Mouse (Mus musculus): ENCODE measurements around the gene Pmf1. TPM values are rescaled to one million over a fixed set of nuclear protein-coding genes. Genes with fewer than 3 reads are reported as not detected.
"Not testable (repeated sequence)": the region's sequence is repeated elsewhere in the genome, so short reads cannot be mapped to it uniquely, and the experiment has no call there.

Gene Pmf1
- polyA plus RNA-seq, 1 experiment from 2014 or later, result 169 TPM

DNA sequence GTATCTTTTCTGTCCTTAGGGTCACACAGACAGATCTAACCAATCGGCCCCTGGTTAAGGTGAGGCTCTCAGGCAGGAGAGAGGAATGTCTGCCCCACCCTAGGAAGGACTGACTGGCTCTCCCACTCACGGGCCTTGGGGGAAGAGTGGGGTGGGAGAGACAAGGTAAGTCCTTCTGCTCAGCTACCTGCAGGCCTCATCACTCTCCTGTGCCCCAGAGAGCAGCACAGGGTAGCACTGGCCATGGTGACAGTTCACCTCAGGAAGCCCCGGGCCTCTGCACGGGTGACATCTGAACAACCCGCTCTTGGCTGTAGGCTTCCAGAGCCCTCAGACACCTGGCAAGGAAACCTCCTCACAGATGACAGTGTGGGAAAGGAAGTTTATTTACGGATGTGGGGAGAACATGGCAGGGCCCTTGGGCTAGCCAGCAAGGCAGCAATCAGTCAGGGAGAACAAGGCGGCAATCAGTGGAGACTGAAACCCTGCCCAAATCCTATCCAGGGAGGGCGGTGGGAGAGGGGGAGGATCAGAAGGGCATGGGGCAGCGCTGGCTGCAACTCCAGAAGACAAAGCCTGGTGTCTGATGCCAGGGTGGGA is 16.3 kb downstream of the Pmf1 start:
- H3K9me3 ChIP-seq (ENCODE audit: control insufficient read depth, low read length), result no peaks in the 10 kb centered on the region
- 85% methylated on average over 9 of the region's 9 CpGs for WGBS
- H3K27me3 ChIP-seq (ENCODE audit: control insufficient read depth, insufficient read depth, low read length), result no peaks in the 10 kb centered on the region
- ATAC-seq (ENCODE audit: low FRiP score, low TSS enrichment), result no peak
- no peak overlapping the region for H3K4me3 ChIP-seq (ENCODE audit: low read length)
- no peaks in the 10 kb centered on the region for H3K4me1 ChIP-seq (ENCODE audit: control insufficient read depth, insufficient read depth, low read length)
- peaks cover 28% of the 10 kb centered on the region; the same call in 1 of the 2 replicates for H3K36me3 ChIP-seq (ENCODE audit: control insufficient read depth, insufficient read depth, low read length)
- no peak overlapping the region for H3K27ac ChIP-seq (ENCODE audit: low read depth, low read length)
- H3K4me2 ChIP-seq (replicated peaks; ENCODE audit: low read depth, low read length), result no peak overlapping the region
- no peak overlapping the region for H3K9ac ChIP-seq (ENCODE audit: low read depth, low read length)

DNA sequence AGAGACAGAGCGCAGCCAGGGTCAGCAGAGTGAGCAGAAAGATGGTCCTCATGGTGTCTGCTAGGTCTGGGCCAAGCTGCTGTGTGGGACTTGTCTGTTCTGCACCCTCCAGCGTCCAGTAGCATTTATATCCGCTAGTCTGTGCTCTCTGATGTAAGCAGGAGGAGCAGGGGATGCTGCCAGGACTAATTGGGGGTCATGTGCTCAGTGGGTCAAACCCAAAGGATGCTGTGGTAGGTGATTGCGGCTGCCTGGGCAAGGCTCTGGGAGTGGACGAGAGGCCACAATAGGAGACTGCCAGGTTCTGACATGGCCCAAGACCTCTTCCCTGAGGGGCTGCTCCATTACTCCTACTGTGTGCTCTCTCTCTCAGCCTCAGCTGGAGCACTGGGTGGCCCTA is 25.8 kb downstream of the Pmf1 start, which contains the start of gene Bglap:
Gene Bglap (minus strand): TSS at position 101 of the 400 bp plus-strand sequence.
- 76% methylated on average over 5 of the region's 5 CpGs for WGBS
- H3K4me2 ChIP-seq (replicated peaks; ENCODE audit: low read depth, low read length), result no peak within 1 kb of the TSS
- H3K4me1 ChIP-seq (ENCODE audit: control insufficient read depth, insufficient read depth, low read length), result no peaks in the 10 kb centered on the region
- H3K27me3 ChIP-seq (ENCODE audit: control insufficient read depth, insufficient read depth, low read length), result no peaks in the 10 kb centered on the region
- H3K9me3 ChIP-seq (ENCODE audit: control insufficient read depth, low read length), result no peaks in the 10 kb centered on the region
- ATAC-seq (ENCODE audit: low FRiP score, low TSS enrichment), result no peak
- no peak within 1 kb of the TSS for H3K9ac ChIP-seq (ENCODE audit: low read depth, low read length)
- no peak within 1 kb of the TSS for H3K4me3 ChIP-seq (ENCODE audit: low read length)
- no peak within 1 kb of the TSS for H3K27ac ChIP-seq (ENCODE audit: low read depth, low read length)
- H3K36me3 ChIP-seq (ENCODE audit: control insufficient read depth, insufficient read depth, low read length), result no peaks in the 10 kb centered on the region

DNA sequence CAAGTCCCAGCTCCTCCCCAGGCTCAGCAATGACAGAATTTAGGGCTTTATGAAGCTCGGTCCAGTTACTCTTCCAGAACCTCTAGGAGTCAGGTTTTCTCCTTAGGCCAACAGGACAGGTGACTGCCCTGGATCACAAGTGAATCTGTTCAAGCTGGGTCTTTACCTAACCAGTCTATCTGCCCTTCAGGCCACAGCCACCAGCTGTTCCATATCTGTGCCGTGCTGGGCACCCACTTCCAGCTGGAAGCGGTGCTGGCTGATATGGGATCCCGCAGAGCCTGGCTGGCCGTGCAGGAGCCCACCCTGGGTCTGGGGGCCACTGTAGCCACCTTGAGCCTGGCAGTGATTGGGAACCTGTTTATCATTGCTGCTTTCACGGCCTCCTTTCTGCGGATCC is 27.7 kb downstream of the Pmf1 start:
- H3K9ac ChIP-seq (ENCODE audit: low read depth, low read length); H3K4me1 ChIP-seq (ENCODE audit: control insufficient read depth, insufficient read depth, low read length); H3K4me2 ChIP-seq (replicated peaks; ENCODE audit: low read depth, low read length); H3K27ac ChIP-seq (ENCODE audit: low read depth, low read length); H3K9me3 ChIP-seq (ENCODE audit: control insufficient read depth, low read length); H3K27me3 ChIP-seq (ENCODE audit: control insufficient read depth, insufficient read depth, low read length); H3K36me3 ChIP-seq (ENCODE audit: control insufficient read depth, insufficient read depth, low read length); H3K4me3 ChIP-seq (ENCODE audit: low read length): not testable (repeated sequence)
- 0 out of 2 replicates have a peak, but pooled peaks have one; percentile 5 for ATAC-seq (ENCODE audit: low FRiP score, low TSS enrichment)
- whole genome bisulfite sequencing, result 11% methylated on average over 1 of the region's 7 CpGs

DNA sequence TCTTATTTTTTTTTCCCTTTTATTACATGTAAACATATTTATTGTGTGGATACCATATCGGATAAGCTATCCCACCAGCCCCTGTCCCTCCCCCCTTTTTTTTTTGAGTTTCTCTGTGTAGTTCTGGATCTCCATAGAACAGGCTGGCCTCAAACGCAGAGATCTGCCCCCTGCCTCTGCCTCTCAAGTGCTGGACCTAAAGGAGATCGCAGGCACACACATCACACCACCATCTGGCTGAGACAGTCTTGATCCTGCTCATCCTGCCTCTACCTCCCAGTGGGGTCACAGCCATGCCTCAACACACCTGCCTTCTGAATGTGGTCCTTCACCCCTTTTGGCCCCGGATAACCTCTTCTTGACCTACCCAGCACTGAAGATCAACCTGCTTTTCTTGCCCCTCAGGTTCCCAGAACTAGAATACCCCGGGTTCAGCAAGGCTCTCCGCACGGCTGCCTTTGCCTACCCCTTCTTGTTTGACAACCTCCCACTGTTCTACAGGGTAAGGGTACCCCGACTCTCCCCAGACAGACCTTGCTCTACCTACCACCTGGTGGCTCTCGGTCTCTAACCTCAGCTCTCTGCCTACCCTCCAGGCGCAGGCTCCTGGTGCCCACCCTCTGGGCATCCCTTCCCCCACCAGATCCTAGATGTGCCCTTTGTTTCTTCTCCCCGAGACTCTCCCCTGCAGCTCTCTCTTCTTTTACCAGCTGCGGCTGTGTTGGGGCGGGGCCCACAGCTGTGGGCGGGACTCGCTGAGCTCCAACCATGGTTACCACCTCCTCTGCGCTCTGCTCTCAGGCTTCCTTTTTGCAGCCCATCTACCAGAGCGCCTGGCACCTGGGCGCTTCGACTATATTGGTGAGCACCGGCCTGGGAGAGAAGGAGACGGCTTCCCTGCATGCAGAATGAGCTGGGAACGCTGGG is 28.5 kb downstream of the Pmf1 start:
- H3K9me3 ChIP-seq (ENCODE audit: control insufficient read depth, low read length); H3K9ac ChIP-seq (ENCODE audit: low read depth, low read length); H3K4me1 ChIP-seq (ENCODE audit: control insufficient read depth, insufficient read depth, low read length); H3K36me3 ChIP-seq (ENCODE audit: control insufficient read depth, insufficient read depth, low read length); H3K27me3 ChIP-seq (ENCODE audit: control insufficient read depth, insufficient read depth, low read length): not testable (repeated sequence)
- Histone ChIP-seq H3K4me3 (ENCODE audit: low read length) (peak overlapping the region; percentile 10; the same call in 1 of the 2 replicates), H3K27ac (ENCODE audit: low read depth, low read length) (peak overlapping the region; percentile 61; the same call in 1 of the 2 replicates), H3K4me2 (replicated peaks; ENCODE audit: low read depth, low read length) (peak overlapping the region; percentile 36)
- 6% methylated on average over 20 of the region's 22 CpGs for WGBS
- peak; percentile 85 for ATAC-seq (ENCODE audit: low FRiP score, low TSS enrichment)

DNA sequence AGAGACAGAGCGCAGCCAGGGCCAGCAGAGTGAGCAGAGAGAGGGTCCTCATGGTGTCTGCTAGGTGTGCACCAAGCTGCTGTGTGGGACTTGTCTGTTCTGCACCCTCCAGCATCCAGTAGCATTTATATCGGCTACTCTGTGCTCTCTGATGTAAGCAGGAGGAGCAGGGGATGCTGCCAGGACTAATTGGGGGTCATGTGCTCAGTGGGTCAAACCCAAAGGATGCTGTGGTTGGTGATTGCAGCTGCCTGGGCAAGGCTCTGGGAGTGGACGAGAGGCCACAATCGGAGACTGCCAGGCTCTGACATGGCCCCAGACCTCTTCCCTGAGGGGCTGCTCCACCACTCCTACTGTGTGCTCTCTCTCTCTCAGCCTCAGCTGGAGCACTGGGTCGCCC is 31.5 kb downstream of the Pmf1 start, which contains the start of gene Bglap2:
Gene Bglap2 (minus strand): TSS at position 101 of the 400 bp plus-strand sequence.
- 75% methylated on average over 4 of the region's 5 CpGs for WGBS

DNA sequence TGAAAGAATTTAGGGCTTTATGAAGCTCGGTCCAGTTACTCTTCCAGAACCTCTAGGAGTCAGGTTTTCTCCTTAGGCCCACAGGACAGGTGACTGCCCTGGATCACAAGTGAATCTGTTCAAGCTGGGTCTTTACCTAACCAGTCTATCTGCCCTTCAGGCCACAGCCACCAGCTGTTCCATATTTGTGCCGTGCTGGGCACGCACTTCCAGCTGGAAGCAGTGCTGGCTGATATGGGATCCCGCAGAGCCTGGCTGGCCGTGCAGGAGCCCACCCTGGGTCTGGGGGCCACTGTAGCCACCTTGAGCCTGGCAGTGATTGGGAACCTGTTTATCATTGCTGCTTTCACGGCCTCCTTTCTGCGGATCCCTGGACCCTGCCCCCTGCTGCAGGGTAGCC is 33.5 kb downstream of the Pmf1 start:
- not testable (repeated sequence) for ATAC-seq (ENCODE audit: low FRiP score, low TSS enrichment); H3K36me3 ChIP-seq (ENCODE audit: control insufficient read depth, insufficient read depth, low read length); H3K4me1 ChIP-seq (ENCODE audit: control insufficient read depth, insufficient read depth, low read length); H3K9me3 ChIP-seq (ENCODE audit: control insufficient read depth, low read length); H3K27me3 ChIP-seq (ENCODE audit: control insufficient read depth, insufficient read depth, low read length)
- 33% methylated on average over 5 of the region's 7 CpGs for WGBS
- peak overlapping the region; percentile 9; the same call in 1 of the 2 replicates for H3K4me3 ChIP-seq (ENCODE audit: low read length)
- peak overlapping the region; percentile 37; the same call in 1 of the 2 replicates for H3K27ac ChIP-seq (ENCODE audit: low read depth, low read length)
- peak overlapping the region; percentile 18; the same call in 1 of the 2 replicates for H3K9ac ChIP-seq (ENCODE audit: low read depth, low read length)
- H3K4me2 ChIP-seq (replicated peaks; ENCODE audit: low read depth, low read length), result peak overlapping the region; percentile 35; the same call in 1 of the 2 replicates

More for the DNA sequence above, 31.5 kb downstream of the Pmf1 start, which contains the start of gene Bglap2:
- not testable (repeated sequence) for H3K27me3 ChIP-seq (ENCODE audit: control insufficient read depth, insufficient read depth, low read length); H3K4me2 ChIP-seq (replicated peaks; ENCODE audit: low read depth, low read length); H3K9me3 ChIP-seq (ENCODE audit: control insufficient read depth, low read length); H3K9ac ChIP-seq (ENCODE audit: low read depth, low read length); H3K36me3 ChIP-seq (ENCODE audit: control insufficient read depth, insufficient read depth, low read length); H3K4me3 ChIP-seq (ENCODE audit: low read length); H3K27ac ChIP-seq (ENCODE audit: low read depth, low read length); ATAC-seq (ENCODE audit: low FRiP score, low TSS enrichment); H3K4me1 ChIP-seq (ENCODE audit: control insufficient read depth, insufficient read depth, low read length)

DNA sequence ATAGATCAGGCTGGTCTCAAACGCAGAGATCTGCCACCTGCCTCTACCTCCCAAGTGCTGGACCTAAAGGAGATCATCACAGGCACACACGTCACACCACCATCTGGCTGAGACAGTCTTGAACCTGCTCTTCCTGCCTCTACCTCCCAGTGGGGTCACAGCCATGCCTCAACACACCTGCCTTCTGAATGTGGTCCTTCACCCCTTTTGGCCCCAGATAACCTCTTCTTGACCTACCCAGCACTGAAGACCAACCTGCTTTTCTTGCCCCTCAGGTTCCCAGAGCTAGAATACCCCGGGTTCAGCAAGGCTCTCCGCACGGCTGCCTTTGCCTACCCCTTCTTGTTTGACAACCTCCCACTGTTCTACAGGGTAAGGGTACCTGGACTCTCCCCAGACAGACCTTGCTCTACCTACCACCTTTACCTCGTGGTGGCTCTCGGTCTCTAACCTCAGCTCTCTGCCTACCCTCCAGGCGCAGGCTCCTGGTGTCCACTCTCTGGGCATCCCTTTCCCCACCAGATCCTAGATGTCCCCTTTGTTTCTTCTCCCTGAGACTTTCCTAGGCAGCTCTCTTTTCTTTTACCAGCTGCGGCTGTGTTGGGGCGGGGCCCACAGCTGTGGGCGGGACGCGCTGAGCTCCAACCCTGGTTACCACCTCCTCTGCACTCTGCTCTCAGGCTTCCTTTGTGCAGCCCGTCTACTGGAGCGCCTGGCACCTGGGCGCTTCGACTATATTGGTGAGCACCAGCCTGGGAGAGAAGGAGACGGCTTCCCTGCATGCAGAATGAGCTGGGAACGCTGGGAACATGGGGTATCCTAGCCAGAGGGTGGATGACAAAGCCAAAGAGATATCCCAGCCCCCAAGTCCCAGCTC is 34.1 kb downstream of the Pmf1 start:
- not testable (repeated sequence) for H3K4me1 ChIP-seq (ENCODE audit: control insufficient read depth, insufficient read depth, low read length); H3K36me3 ChIP-seq (ENCODE audit: control insufficient read depth, insufficient read depth, low read length); H3K9me3 ChIP-seq (ENCODE audit: control insufficient read depth, low read length); H3K27me3 ChIP-seq (ENCODE audit: control insufficient read depth, insufficient read depth, low read length)
- Histone ChIP-seq H3K4me2 (replicated peaks; ENCODE audit: low read depth, low read length) (peak overlapping the region; percentile 35; the same call in 1 of the 2 replicates), H3K4me3 (ENCODE audit: low read length) (peak overlapping the region; percentile 9; the same call in 1 of the 2 replicates), H3K9ac (ENCODE audit: low read depth, low read length) (peak overlapping the region; percentile 18; the same call in 1 of the 2 replicates), H3K27ac (ENCODE audit: low read depth, low read length) (peak overlapping the region; percentile 55; the same call in 1 of the 2 replicates)
- peak; percentile 90 for ATAC-seq (ENCODE audit: low FRiP score, low TSS enrichment)
- WGBS, result 9% methylated on average over 17 of the region's 19 CpGs

DNA sequence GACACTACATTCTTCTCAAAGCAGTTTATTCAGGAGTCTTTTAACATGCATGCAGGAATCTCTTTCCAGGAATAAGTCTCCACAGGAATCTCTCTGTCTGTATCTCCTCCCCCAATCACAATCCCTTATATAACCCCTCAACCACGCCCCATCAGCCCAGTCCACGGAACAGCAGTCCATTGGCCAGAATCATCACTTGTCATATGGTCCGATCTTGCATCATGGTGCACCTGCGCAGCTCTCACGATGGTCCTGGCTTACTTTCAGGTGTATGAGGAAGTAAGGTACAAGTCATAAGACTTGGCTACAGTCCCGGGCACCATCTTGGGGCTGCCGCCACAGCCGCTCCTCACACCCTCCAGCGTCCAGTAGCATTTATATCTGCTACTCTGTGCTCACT is 37.5 kb downstream of the Pmf1 start, which contains the start of gene Bglap3:
Gene Bglap3 (minus strand): TSS at position 101 of the 400 bp plus-strand sequence.
- 91% methylated on average over 9 of the region's 9 CpGs for whole genome bisulfite sequencing
- not testable (repeated sequence) for ATAC-seq (ENCODE audit: low FRiP score, low TSS enrichment); H3K4me1 ChIP-seq (ENCODE audit: control insufficient read depth, insufficient read depth, low read length); H3K27ac ChIP-seq (ENCODE audit: low read depth, low read length); H3K36me3 ChIP-seq (ENCODE audit: control insufficient read depth, insufficient read depth, low read length); H3K4me2 ChIP-seq (replicated peaks; ENCODE audit: low read depth, low read length); H3K4me3 ChIP-seq (ENCODE audit: low read length); H3K9me3 ChIP-seq (ENCODE audit: control insufficient read depth, low read length); H3K9ac ChIP-seq (ENCODE audit: low read depth, low read length); H3K27me3 ChIP-seq (ENCODE audit: control insufficient read depth, insufficient read depth, low read length)
